Mouse (Mus musculus): ENCODE measurements at regions not wholly inside any gene's neighbourhood (a gene's known extent, or its start where the extent isn't known, plus 50 kb on each side); places are given as distances from the start of the nearest gene placed in this dataset.

GRCm38 (mm10) chr8:90762390-90762789, 54.8 kb downstream of the Gm19935 start:
- H3K27ac ChIP-seq (ENCODE audit: low read depth, low read length) = no peak overlapping the region
- no peak overlapping the region for H3K4me2 ChIP-seq
- H3K9ac ChIP-seq (ENCODE audit: low read depth, low read length) = no peak overlapping the region
- H3K27me3 ChIP-seq (replicated peaks; ENCODE audit: control insufficient read depth, insufficient read depth, low read length) = no peaks in the 10 kb centered on the region
- no peaks in the 10 kb centered on the region for H3K9me3 ChIP-seq (ENCODE audit: control insufficient read depth, low read length)
- H3K4me1 ChIP-seq (replicated peaks; ENCODE audit: control insufficient read depth, insufficient read depth, low read length) = no peaks in the 10 kb centered on the region
- H3K36me3 ChIP-seq (ENCODE audit: control insufficient read depth, insufficient read depth, low read length) = no peaks in the 10 kb centered on the region
- H3K4me3 ChIP-seq (ENCODE audit: low read depth, low read length) = no peak overlapping the region
- WGBS = 74% methylated on average over 7 of the region's 7 CpGs
- DNase-seq (ENCODE audit: low spot score) (no peak), ATAC-seq (replicated peaks; ENCODE audit: low FRiP score) (no peak)

GRCm38 (mm10) chr8:90761947-90762346, 55.2 kb downstream of the Gm19935 start:
- H3K27me3 ChIP-seq (replicated peaks; ENCODE audit: control insufficient read depth, insufficient read depth, low read length) = no peaks in the 10 kb centered on the region
- no peak overlapping the region for H3K4me3 ChIP-seq (ENCODE audit: low read depth, low read length)
- H3K27ac ChIP-seq (ENCODE audit: low read depth, low read length) = no peak overlapping the region
- no peak for DNase-seq (ENCODE audit: low spot score)
- no peaks in the 10 kb centered on the region for H3K9me3 ChIP-seq (ENCODE audit: control insufficient read depth, low read length)
- no peaks in the 10 kb centered on the region for H3K36me3 ChIP-seq (ENCODE audit: control insufficient read depth, insufficient read depth, low read length)
- H3K9ac ChIP-seq (ENCODE audit: low read depth, low read length) = no peak overlapping the region
- H3K4me1 ChIP-seq (replicated peaks; ENCODE audit: control insufficient read depth, insufficient read depth, low read length) = no peaks in the 10 kb centered on the region
- 78% methylated on average over 5 of the region's 5 CpGs for WGBS
- H3K4me2 ChIP-seq = no peak overlapping the region
- ATAC-seq (replicated peaks; ENCODE audit: low FRiP score) = no peak

- Histone ChIP-seq H3K4me3 (ENCODE audit: low read depth, low read length) (no peak overlapping the region), H3K4me2 (no peak overlapping the region), H3K27ac (ENCODE audit: low read depth, low read length) (no peak overlapping the region), H3K4me1 (replicated peaks; ENCODE audit: control insufficient read depth, insufficient read depth, low read length) (no peaks in the 10 kb centered on the region), H3K9me3 (ENCODE audit: control insufficient read depth, low read length) (no peaks in the 10 kb centered on the region), H3K9ac (ENCODE audit: low read depth, low read length) (no peak overlapping the region), H3K27me3 (replicated peaks; ENCODE audit: control insufficient read depth, insufficient read depth, low read length) (no peaks in the 10 kb centered on the region), H3K36me3 (ENCODE audit: control insufficient read depth, insufficient read depth, low read length) (no peaks in the 10 kb centered on the region)
- WGBS = 79% methylated on average over 4 of the region's 4 CpGs
- DNase-seq (ENCODE audit: low spot score) (no peak), ATAC-seq (replicated peaks; ENCODE audit: low FRiP score) (no peak)
These were observed 55.7 kb downstream of the Gm19935 start for GRCm38 (mm10) chr8:90761446-90761845.

- ATAC-seq (replicated peaks; ENCODE audit: low FRiP score) (no peak), DNase-seq (ENCODE audit: low spot score) (no peak)
- no peaks in the 10 kb centered on the region for H3K4me1 ChIP-seq (replicated peaks; ENCODE audit: control insufficient read depth, insufficient read depth, low read length)
- WGBS = 83% methylated on average over 9 of the region's 9 CpGs
- no peak overlapping the region for H3K4me3 ChIP-seq (ENCODE audit: low read depth, low read length)
- no peaks in the 10 kb centered on the region for H3K36me3 ChIP-seq (ENCODE audit: control insufficient read depth, insufficient read depth, low read length)
- H3K27me3 ChIP-seq (replicated peaks; ENCODE audit: control insufficient read depth, insufficient read depth, low read length) = no peaks in the 10 kb centered on the region
- no peak overlapping the region for H3K27ac ChIP-seq (ENCODE audit: low read depth, low read length)
- no peaks in the 10 kb centered on the region for H3K9me3 ChIP-seq (ENCODE audit: control insufficient read depth, low read length)
- no peak overlapping the region for H3K4me2 ChIP-seq
- no peak overlapping the region for H3K9ac ChIP-seq (ENCODE audit: low read depth, low read length)
These were observed 57.7 kb downstream of the Gm19935 start for GRCm38 (mm10) chr8:90759531-90759930.

- Histone ChIP-seq H3K4me1 (replicated peaks; ENCODE audit: control insufficient read depth, insufficient read depth, low read length) (no peaks in the 10 kb centered on the region), H3K4me2 (no peak overlapping the region), H3K4me3 (ENCODE audit: low read depth, low read length) (no peak overlapping the region), H3K9me3 (ENCODE audit: control insufficient read depth, low read length) (no peaks in the 10 kb centered on the region), H3K27me3 (replicated peaks; ENCODE audit: control insufficient read depth, insufficient read depth, low read length) (no peaks in the 10 kb centered on the region), H3K36me3 (ENCODE audit: control insufficient read depth, insufficient read depth, low read length) (no peaks in the 10 kb centered on the region), H3K27ac (ENCODE audit: low read depth, low read length) (no peak overlapping the region), H3K9ac (ENCODE audit: low read depth, low read length) (no peak overlapping the region)
- DNase-seq (ENCODE audit: low spot score) (no peak), ATAC-seq (replicated peaks; ENCODE audit: low FRiP score) (no peak)
- WGBS = 85% methylated on average over 4 of the region's 4 CpGs
These were observed 62.2 kb downstream of the Gm19935 start for GRCm38 (mm10) chr8:90755020-90755419.

- Histone ChIP-seq H3K4me3 (ENCODE audit: low read depth, low read length) (no peak overlapping the region), H3K27ac (ENCODE audit: low read depth, low read length) (no peak overlapping the region), H3K9ac (ENCODE audit: low read depth, low read length) (no peak overlapping the region), H3K36me3 (ENCODE audit: control insufficient read depth, insufficient read depth, low read length) (no peaks in the 10 kb centered on the region), H3K4me1 (replicated peaks; ENCODE audit: control insufficient read depth, insufficient read depth, low read length) (no peaks in the 10 kb centered on the region), H3K9me3 (ENCODE audit: control insufficient read depth, low read length) (no peaks in the 10 kb centered on the region), H3K4me2 (no peak overlapping the region), H3K27me3 (replicated peaks; ENCODE audit: control insufficient read depth, insufficient read depth, low read length) (no peaks in the 10 kb centered on the region)
- 87% methylated on average over 2 of the region's 2 CpGs for WGBS
- ATAC-seq (replicated peaks; ENCODE audit: low FRiP score) (no peak), DNase-seq (ENCODE audit: low spot score) (no peak)
These were observed 73.6 kb downstream of the Gm19935 start for GRCm38 (mm10) chr8:90743546-90743945.

GRCm38 (mm10) chr8:90740963-90741733, 76.0 kb downstream of the Gm19935 start:
- Histone ChIP-seq H3K36me3 (ENCODE audit: control insufficient read depth, insufficient read depth, low read length) (no peaks in the 10 kb centered on the region), H3K9me3 (ENCODE audit: control insufficient read depth, low read length) (no peaks in the 10 kb centered on the region), H3K4me3 (ENCODE audit: low read depth, low read length) (no peak overlapping the region), H3K4me2 (no peak overlapping the region), H3K27me3 (replicated peaks; ENCODE audit: control insufficient read depth, insufficient read depth, low read length) (no peaks in the 10 kb centered on the region), H3K9ac (ENCODE audit: low read depth, low read length) (no peak overlapping the region), H3K4me1 (replicated peaks; ENCODE audit: control insufficient read depth, insufficient read depth, low read length) (no peaks in the 10 kb centered on the region), H3K27ac (ENCODE audit: low read depth, low read length) (no peak overlapping the region)
- ATAC-seq (replicated peaks; ENCODE audit: low FRiP score) = no peak
- 61% methylated on average over 9 of the region's 9 CpGs for WGBS
- no peak for DNase-seq (ENCODE audit: low spot score)

- ATAC-seq (replicated peaks; ENCODE audit: low FRiP score) (no peak), DNase-seq (ENCODE audit: low spot score) (no peak)
- Histone ChIP-seq H3K9me3 (ENCODE audit: control insufficient read depth, low read length) (no peaks in the 10 kb centered on the region), H3K27me3 (replicated peaks; ENCODE audit: control insufficient read depth, insufficient read depth, low read length) (no peaks in the 10 kb centered on the region), H3K36me3 (ENCODE audit: control insufficient read depth, insufficient read depth, low read length) (no peaks in the 10 kb centered on the region), H3K4me1 (replicated peaks; ENCODE audit: control insufficient read depth, insufficient read depth, low read length) (no peaks in the 10 kb centered on the region), H3K27ac (ENCODE audit: low read depth, low read length) (no peak overlapping the region), H3K9ac (ENCODE audit: low read depth, low read length) (no peak overlapping the region), H3K4me2 (no peak overlapping the region), H3K4me3 (ENCODE audit: low read depth, low read length) (no peak overlapping the region)
- WGBS = 80% methylated on average over 2 of the region's 2 CpGs
These were observed 76.8 kb downstream of the Gm19935 start for GRCm38 (mm10) chr8:90740302-90740962.

- Histone ChIP-seq H3K4me1 (replicated peaks; ENCODE audit: control insufficient read depth, insufficient read depth, low read length) (no peaks in the 10 kb centered on the region), H3K9me3 (ENCODE audit: control insufficient read depth, low read length) (no peaks in the 10 kb centered on the region), H3K36me3 (ENCODE audit: control insufficient read depth, insufficient read depth, low read length) (no peaks in the 10 kb centered on the region), H3K27me3 (replicated peaks; ENCODE audit: control insufficient read depth, insufficient read depth, low read length) (no peaks in the 10 kb centered on the region), H3K9ac (ENCODE audit: low read depth, low read length) (no peak overlapping the region), H3K4me2 (no peak overlapping the region), H3K27ac (ENCODE audit: low read depth, low read length) (no peak overlapping the region), H3K4me3 (ENCODE audit: low read depth, low read length) (no peak overlapping the region)
- ATAC-seq (replicated peaks; ENCODE audit: low FRiP score) (no peak), DNase-seq (ENCODE audit: low spot score) (no peak)
- 47% methylated on average over 1 of the region's 1 CpGs for WGBS
These were observed 89.2 kb downstream of the Gm19935 start for GRCm38 (mm10) chr8:90728011-90728410.

Data from liver, embryonic 11.5 days (tissue).